Mouse (Mus musculus) lung, adult 18-20 months (tissue): ENCODE results near the gene Mum1.
A peak's percentile ranks its signal among the peaks of the same experiment; 100 is the strongest.

ENCODE experiments used
- DNase-seq, 2 experiments: peaks; one replicate each; pipeline ENCODE4 v3.0.0; 2022; ENCODE audit warnings: mixed read lengths in 2 of 2

Mum1 gene

GRCm38 (mm10) chr10:80252493-80253274 is 26.4 kb downstream of the Mum1 start:
- DNase-seq, result no peak

DNA sequence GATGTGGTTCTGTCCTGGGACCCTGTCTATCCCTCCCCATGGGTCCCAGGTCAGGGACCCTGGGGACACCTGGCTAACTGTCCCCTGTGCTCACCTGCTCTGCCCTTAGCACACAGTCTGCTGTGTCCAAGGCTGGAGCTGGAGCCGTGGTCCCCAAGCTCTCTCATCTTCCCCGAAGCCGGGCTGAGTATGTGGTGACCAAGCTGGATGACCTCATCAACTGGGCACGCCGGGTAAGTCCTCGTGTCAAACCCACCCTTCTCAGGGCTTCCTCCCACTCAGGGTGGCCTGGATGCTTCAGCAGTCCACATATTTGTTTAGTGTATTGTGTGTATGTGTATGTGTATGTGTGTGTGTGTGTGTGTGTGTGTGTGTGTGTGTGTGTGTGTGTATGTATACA is 27.3 kb downstream of the Mum1 start:
- DNase-seq, result no peak

DNA sequence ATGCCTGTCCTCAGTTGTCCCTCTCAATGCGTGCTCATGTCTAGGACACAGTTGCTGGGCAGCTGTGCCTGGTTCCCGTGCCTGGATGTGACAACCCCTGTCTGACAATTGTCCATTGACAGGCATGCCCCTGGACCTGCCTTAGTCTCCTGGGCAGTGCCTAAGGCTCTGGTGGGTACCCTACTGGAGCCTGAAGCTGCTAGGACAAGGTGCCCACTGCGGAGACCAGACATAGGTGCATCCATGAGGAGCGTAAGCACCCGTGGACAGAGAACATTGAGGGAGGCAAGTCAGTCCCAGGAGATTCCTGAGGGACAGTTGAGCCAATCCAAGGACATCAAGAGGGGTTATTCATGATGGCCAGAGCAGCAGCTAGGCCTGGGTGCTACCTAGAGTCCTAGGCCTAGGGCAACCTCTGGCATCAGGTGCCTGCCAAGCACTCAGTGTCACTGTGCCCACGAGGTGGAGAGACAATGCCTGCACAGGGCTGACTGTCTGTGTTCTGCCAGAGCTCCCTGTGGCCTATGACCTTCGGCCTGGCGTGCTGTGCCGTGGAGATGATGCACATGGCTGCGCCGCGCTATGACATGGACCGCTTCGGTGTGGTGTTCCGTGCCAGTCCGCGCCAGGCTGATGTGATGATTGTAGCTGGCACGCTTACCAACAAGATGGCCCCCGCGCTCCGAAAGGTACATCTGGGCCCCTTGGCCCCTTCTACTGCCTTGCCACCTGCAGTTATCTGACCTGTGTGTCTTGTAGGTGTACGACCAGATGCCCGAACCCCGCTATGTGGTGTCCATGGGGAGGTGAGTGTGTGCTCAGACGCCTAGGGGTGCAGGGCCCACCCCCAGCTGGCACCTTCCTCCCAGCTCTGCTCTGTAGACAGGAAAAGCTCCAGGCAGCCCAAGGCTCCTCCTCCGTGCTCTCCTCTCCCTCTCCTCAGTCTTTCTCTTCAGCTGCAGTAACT is 28.4 kb downstream of the Mum1 start:
- DNase-seq, result no peak

DNA sequence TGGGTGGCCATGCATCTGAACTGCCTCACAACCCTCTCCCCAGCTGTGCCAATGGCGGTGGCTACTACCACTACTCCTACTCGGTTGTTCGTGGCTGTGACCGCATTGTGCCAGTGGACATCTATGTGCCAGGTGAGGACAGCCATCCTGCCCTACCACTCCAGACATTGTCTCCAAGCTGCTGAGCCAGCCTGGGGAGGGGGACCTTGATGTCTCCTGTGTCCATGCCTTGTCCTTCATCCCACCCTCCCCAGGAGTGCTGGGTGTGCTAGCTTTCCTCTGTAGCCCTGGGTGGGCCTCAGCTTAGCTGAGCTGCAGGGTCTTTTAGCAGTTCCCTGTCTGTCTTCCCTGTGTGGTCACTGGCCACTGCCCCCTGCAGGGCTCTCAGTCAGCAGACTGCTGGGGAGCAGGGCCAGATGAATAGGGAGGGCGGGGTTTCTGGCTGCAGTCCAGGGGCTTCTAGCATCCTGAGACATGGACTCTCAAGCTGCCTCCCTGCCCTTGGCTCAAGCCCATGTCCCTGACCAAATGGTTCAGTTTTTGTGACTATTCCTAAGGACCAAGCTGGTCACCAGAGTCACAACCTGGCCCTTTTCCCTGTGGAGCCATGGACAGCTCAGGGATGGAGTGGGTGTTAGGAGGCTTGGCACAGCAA is 29.8 kb downstream of the Mum1 start:
- no peak for DNase-seq

- no peak for DNase-seq
Observed at GRCm38 (mm10) chr10:80257936-80258335, 31.7 kb downstream of the Mum1 start.

GRCm38 (mm10) chr10:80258752-80259462 is 32.7 kb downstream of the Mum1 start:
- DNase-seq, result no peak

GRCm38 (mm10) chr10:80259463-80259805 is 33.2 kb downstream of the Mum1 start:
- DNase-seq, result no peak

GRCm38 (mm10) chr10:80259861-80260641 is 33.8 kb downstream of the Mum1 start:
- peak; percentile 29 to 36 for DNase-seq

DNA sequence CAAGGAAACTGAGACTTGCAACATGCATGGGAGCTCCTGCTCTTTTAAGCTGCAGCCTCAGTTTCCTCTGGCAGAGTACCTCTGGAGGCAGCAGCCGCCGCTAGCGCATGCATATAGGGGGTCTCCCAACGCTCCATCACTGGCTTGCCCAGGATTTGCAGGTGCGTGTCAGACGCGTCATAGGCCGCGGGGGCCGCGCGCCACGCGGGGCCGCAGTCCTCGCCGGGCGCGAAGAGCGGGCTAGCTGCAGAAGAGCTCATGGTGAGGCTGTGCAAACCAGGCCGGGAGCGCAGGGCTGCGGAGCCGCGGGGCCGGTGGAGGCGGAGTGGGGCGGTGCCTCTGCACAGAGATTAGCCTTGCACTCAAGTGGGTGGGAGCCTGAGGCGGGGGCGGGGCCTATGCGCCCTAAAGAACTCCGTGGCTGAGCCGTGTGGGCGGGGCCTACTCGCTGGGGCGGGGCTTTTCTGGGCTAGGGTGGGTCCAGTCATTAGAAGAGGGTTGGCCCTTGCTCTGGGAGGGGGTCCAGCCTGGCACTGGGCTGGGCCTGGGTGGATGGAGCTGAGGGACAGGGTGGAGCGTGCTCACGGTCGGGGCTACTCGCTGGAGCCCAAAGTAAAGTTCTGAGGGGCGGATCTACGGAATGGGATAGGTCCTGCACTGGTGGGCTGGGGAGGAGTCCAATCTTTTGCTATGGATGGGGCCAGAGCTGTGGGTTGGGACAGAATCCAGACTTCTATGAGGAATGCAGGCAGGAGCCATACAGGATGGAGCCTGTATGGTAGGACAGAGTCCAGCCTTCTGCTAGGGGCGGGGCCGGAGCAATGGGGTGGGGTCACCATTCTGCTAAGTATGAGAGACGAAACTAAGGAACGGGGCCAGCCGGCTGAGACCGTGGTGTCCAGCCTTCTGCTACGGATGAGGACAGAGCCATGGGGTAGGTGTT is 34.7 kb downstream of the Mum1 start, which contains the start of the genes Gamt and Dazap1:
Gene Gamt (minus strand): TSS at position 371 of the 943 bp plus-strand sequence.
Gene Dazap1 (plus strand): TSS at position 845 of the 943 bp plus-strand sequence.
- DNase-seq, result peak; percentile 97 to 99

- peak; percentile 99 for DNase-seq
Observed at GRCm38 (mm10) chr10:80261585-80261968, 35.3 kb downstream of the Mum1 start.

DNA sequence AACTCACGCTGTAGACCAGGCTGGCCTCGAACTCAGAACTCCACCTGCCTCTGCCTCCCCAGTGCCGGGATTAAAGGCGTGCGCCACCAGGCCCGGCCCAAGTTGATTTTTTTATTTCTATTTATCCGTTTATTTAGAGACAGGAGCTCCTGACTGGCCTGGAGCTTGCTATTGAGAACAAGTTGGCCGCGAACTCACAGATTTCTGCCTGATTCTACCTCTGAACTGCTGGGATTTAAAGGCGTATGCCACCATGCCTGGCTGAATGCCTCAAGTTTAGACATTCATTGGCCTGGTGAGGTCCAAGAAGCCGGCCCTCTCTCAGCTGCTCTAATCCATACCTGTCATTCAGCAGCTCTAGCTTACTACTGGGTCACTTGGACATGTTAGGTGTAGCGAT is 35.9 kb downstream of the Mum1 start:
- DNase-seq, result no peak

- DNase-seq, result no peak
Observed at GRCm38 (mm10) chr10:80262776-80263365, 36.6 kb downstream of the Mum1 start.

DNA sequence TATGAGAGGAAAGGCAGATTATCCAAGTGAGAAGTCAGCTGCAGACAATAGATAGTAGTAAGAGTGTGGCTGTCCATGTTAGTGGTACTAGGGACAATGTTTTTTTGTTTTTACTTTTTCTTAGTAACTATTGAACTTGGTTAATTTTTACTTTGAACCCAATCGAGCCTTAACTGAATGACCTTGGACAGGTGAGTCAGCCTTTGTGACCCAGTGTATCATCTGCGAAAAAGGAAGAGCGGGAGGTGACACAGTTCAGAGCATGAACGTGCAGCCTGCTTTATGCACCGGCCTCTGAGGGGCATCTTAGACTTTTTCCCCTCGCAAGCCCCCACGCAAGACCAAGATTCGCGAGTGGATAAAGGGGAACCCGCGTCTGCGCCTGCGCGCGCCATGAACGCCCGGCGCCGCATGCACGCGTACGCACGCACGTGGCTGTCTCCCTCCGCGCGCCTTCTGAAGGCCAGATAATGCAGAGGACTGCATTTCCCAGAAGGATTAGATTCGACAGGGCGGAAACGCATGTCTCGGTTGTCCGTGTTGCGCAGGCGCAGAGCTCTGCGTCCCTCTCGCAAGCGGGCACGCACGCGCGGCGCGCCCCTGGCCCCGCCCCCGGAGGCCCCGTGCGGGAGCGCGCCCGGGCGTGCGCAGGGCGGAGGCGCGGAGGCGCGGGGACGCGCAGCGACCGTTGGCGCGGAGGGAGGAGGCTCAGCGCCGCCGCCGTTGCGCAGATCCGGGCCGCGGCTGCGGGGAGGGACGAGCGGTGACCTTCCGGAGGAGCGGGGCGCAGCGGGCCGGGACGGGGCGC is 38.3 kb downstream of the Mum1 start:
- DNase-seq, result peak; percentile 99

- no peak for DNase-seq
Observed at GRCm38 (mm10) chr10:80265149-80265486, 38.9 kb downstream of the Mum1 start.

- DNase-seq, result no peak
Observed at GRCm38 (mm10) chr10:80270099-80270498, 43.9 kb downstream of the Mum1 start.

DNA sequence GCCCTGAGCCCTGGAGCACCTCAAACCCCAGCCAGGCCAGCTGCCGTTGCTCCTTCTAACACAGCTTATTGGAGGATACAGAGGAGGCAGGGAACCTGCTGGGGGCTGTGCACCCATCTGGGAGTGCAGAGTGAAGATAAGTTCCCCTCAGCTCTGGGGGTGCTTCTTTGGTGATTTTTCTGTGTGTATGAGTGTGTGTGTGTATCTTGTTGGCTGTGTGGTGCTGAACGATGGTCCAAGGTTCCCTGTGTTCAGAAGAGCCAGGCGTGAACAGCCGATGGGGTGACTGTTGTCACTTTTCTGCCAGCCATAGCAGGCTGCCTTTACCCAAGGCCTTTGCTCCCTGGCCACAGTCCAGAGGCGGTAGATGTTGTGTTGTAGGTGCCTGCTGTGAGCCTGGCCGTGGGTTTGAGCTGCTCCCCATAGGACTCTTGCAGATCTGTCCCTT is 44.5 kb downstream of the Mum1 start:
- DNase-seq, result no peak

GRCm38 (mm10) chr10:80271186-80271843 is 45.1 kb downstream of the Mum1 start:
- no peak for DNase-seq

DNA sequence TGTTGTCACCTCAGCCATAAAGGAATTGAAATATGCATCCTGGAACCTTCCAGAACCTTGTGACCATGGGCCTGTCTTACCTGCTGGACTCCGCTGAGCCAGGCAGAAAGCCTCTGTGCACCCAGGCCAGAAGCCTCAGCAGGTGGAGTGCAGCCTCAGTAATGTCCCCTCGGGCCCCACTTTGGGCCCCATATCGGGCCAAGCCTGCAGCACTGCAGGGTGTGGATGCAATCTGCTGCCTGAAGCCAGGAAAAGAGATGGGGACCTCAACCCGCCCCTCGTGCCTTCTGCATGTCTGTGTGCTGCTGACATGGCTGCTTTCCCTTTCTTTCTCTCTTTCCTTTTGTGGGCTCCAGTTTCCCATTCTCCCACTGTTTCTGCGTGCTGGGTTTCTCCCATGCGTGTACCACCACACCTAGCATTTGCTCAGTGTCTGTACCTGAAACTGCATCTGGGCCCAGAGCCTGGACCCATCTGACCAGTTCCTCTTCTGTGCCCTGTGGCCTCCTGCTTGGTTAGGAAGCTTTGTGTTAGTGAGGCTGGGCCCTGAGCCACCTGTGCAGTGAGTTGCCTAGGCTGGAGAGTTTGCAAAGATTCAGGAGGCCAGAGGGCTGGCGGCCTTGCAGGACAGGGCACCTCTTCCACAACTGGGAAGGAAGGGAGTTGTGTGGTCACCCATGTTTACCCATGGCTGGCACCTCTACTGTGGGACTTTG is 45.8 kb downstream of the Mum1 start:
- peak in 1 of 2 experiments; percentile 41 for DNase-seq
